Mouse (Mus musculus) fat pad, adult 2 months (tissue): ENCODE results near the gene Cd209a.
A peak's percentile ranks its signal among the peaks of the same experiment; 100 is the strongest.
"Not testable (repeated sequence)": the region's sequence is repeated elsewhere in the genome, so short reads cannot be mapped to it uniquely, and the experiment has no call there.

Source experiments
- DNase-seq: peaks from one replicate; pipeline ENCODE4 v3.0.0-alpha.2; 2011; ENCODE audit warnings: low read depth, low spot score; ENCODE audit errors: extremely low read depth

Cd209a gene

GRCm38 (mm10) chr8:3748761-3749160 lies at the start of gene Cd209a:
Cd209a (minus strand) TSS chr8:3748984.
- DNase-seq, result no peak

- not testable (repeated sequence) for DNase-seq
These were observed 19.9 kb upstream of the Cd209a start for GRCm38 (mm10) chr8:3768641-3769040.

- peak; percentile 28 for DNase-seq
These were observed 5.6 kb upstream of the Cd209a start for GRCm38 (mm10) chr8:3754261-3754850.

GRCm38 (mm10) chr8:3736947-3737346 lies 11.8 kb downstream of the Cd209a start:
- DNase-seq, result no peak

GRCm38 (mm10) chr8:3735599-3735998 lies 13.2 kb downstream of the Cd209a start:
- DNase-seq, result no peak

GRCm38 (mm10) chr8:3734084-3734483 lies 14.7 kb downstream of the Cd209a start:
- no peak for DNase-seq

- DNase-seq, result no peak
These were observed 27.7 kb downstream of the Cd209a start for GRCm38 (mm10) chr8:3721041-3721440.

GRCm38 (mm10) chr8:3720551-3720950 lies 28.2 kb downstream of the Cd209a start, which contains the start of gene Clec4g:
Clec4g (minus strand) TSS chr8:3720651.
- no peak for DNase-seq

- DNase-seq, result no peak
These were observed 30.2 kb downstream of the Cd209a start for GRCm38 (mm10) chr8:3718559-3718958.

GRCm38 (mm10) chr8:3717321-3717954 lies 31.3 kb downstream of the Cd209a start:
- no peak for DNase-seq

- DNase-seq, result no peak
These were observed 37.1 kb downstream of the Cd209a start for GRCm38 (mm10) chr8:3711646-3712045.

- DNase-seq, result no peak
These were observed 38.5 kb downstream of the Cd209a start for GRCm38 (mm10) chr8:3710312-3710711.

- DNase-seq, result no peak
These were observed 41.2 kb downstream of the Cd209a start for GRCm38 (mm10) chr8:3707611-3708010.

- no peak for DNase-seq
These were observed 43.1 kb downstream of the Cd209a start for GRCm38 (mm10) chr8:3705711-3706110.

GRCm38 (mm10) chr8:3701491-3701890 lies 47.3 kb downstream of the Cd209a start:
- no peak for DNase-seq

GRCm38 (mm10) chr8:3694121-3694520 lies 54.7 kb downstream of the Cd209a start, which contains the start of gene Fcer2a:
Fcer2a (minus strand) TSS chr8:3694175.
- no peak for DNase-seq
